Mouse (Mus musculus): ENCODE results near the gene Uqcr11. TPM values are rescaled to one million over a fixed set of nuclear protein-coding genes. Genes with fewer than 3 reads are reported as not detected.

The Uqcr11 gene
- polyA plus RNA-seq, 1 experiment = 1,699 TPM

- Histone ChIP-seq H3K4me1 (replicated peaks; ENCODE audit: control insufficient read depth, insufficient read depth, low read length) (peaks cover 18% of the 10 kb centered on the region), H3K27ac (ENCODE audit: control insufficient read depth, insufficient read depth, low read length) (no peak overlapping the region), H3K36me3 (ENCODE audit: control insufficient read depth, insufficient read depth, low read length) (peaks cover 25% of the 10 kb centered on the region), H3K27me3 (ENCODE audit: control insufficient read depth, insufficient read depth, low read length) (no peaks in the 10 kb centered on the region), H3K4me3 (ENCODE audit: control insufficient read depth, insufficient read depth, low read length) (peak overlapping the region; percentile 18; the same call in 1 of the 2 replicates)
- WGBS = 52% methylated on average over 8 of the region's 8 CpGs
- DNase-seq = no peak
- TF ChIP-seq POLR2A (IDR thresholded peaks at IDR 0.05; ENCODE audit: control insufficient read depth, extremely low read depth, insufficient read depth, low read length, poor library complexity) = no peak
- no peak for TF ChIP-seq CTCF (IDR thresholded peaks at IDR 0.05; ENCODE audit: borderline replicate concordance, control insufficient read depth, extremely low read depth, insufficient read depth, low read length, poor library complexity)
Observed at GRCm38 (mm10) chr10:80397524-80398173, 9.0 kb downstream of the Uqcr11 start.

- H3K36me3 ChIP-seq (ENCODE audit: control insufficient read depth, insufficient read depth, low read length) = peaks cover 31% of the 10 kb centered on the region
- peaks cover 18% of the 10 kb centered on the region for H3K4me1 ChIP-seq (replicated peaks; ENCODE audit: control insufficient read depth, insufficient read depth, low read length)
- no peak overlapping the region for H3K27ac ChIP-seq (ENCODE audit: control insufficient read depth, insufficient read depth, low read length)
- no peaks in the 10 kb centered on the region for H3K27me3 ChIP-seq (ENCODE audit: control insufficient read depth, insufficient read depth, low read length)
- WGBS = 92% methylated on average over 11 of the region's 11 CpGs
- no peak for TF ChIP-seq CTCF (IDR thresholded peaks at IDR 0.05; ENCODE audit: borderline replicate concordance, control insufficient read depth, extremely low read depth, insufficient read depth, low read length, poor library complexity)
- TF ChIP-seq POLR2A (IDR thresholded peaks at IDR 0.05; ENCODE audit: control insufficient read depth, extremely low read depth, insufficient read depth, low read length, poor library complexity) = no peak
- no peak overlapping the region for H3K4me3 ChIP-seq (ENCODE audit: control insufficient read depth, insufficient read depth, low read length)
- DNase-seq = no peak
Observed at GRCm38 (mm10) chr10:80396822-80397523, 9.7 kb downstream of the Uqcr11 start.

- Histone ChIP-seq H3K27ac (ENCODE audit: control insufficient read depth, insufficient read depth, low read length) (no peak overlapping the region), H3K27me3 (ENCODE audit: control insufficient read depth, insufficient read depth, low read length) (no peaks in the 10 kb centered on the region), H3K36me3 (ENCODE audit: control insufficient read depth, insufficient read depth, low read length) (peaks cover 38% of the 10 kb centered on the region), H3K4me3 (ENCODE audit: control insufficient read depth, insufficient read depth, low read length) (no peak overlapping the region), H3K4me1 (replicated peaks; ENCODE audit: control insufficient read depth, insufficient read depth, low read length) (peaks cover 10% of the 10 kb centered on the region)
- TF ChIP-seq CTCF (IDR thresholded peaks at IDR 0.05; ENCODE audit: borderline replicate concordance, control insufficient read depth, extremely low read depth, insufficient read depth, low read length, poor library complexity) (no peak), POLR2A (IDR thresholded peaks at IDR 0.05; ENCODE audit: control insufficient read depth, extremely low read depth, insufficient read depth, low read length, poor library complexity) (no peak)
- DNase-seq = no peak
- WGBS = 98% methylated on average over 35 of the region's 35 CpGs
Observed at GRCm38 (mm10) chr10:80395025-80395627, 11.5 kb downstream of the Uqcr11 start.

GRCm38 (mm10) chr10:80392687-80393086 is 13.9 kb downstream of the Uqcr11 start:
- DNase-seq = no peak
- 94% methylated on average over 5 of the region's 5 CpGs for WGBS
- H3K27ac ChIP-seq (ENCODE audit: control insufficient read depth, insufficient read depth, low read length) = no peak overlapping the region
- TF ChIP-seq CTCF (IDR thresholded peaks at IDR 0.05; ENCODE audit: borderline replicate concordance, control insufficient read depth, extremely low read depth, insufficient read depth, low read length, poor library complexity) (no peak), POLR2A (IDR thresholded peaks at IDR 0.05; ENCODE audit: control insufficient read depth, extremely low read depth, insufficient read depth, low read length, poor library complexity) (no peak)
- peaks cover 38% of the 10 kb centered on the region for H3K36me3 ChIP-seq (ENCODE audit: control insufficient read depth, insufficient read depth, low read length)
- no peaks in the 10 kb centered on the region for H3K27me3 ChIP-seq (ENCODE audit: control insufficient read depth, insufficient read depth, low read length)
- H3K4me1 ChIP-seq (replicated peaks; ENCODE audit: control insufficient read depth, insufficient read depth, low read length) = peaks cover 16% of the 10 kb centered on the region
- no peak overlapping the region for H3K4me3 ChIP-seq (ENCODE audit: control insufficient read depth, insufficient read depth, low read length)

GRCm38 (mm10) chr10:80390697-80391096 is 15.9 kb downstream of the Uqcr11 start:
- Histone ChIP-seq H3K27me3 (ENCODE audit: control insufficient read depth, insufficient read depth, low read length) (peaks cover 8% of the 10 kb centered on the region; the same call in 1 of the 2 replicates), H3K36me3 (ENCODE audit: control insufficient read depth, insufficient read depth, low read length) (peaks cover 38% of the 10 kb centered on the region), H3K27ac (ENCODE audit: control insufficient read depth, insufficient read depth, low read length) (no peak overlapping the region), H3K4me3 (ENCODE audit: control insufficient read depth, insufficient read depth, low read length) (no peak overlapping the region), H3K4me1 (replicated peaks; ENCODE audit: control insufficient read depth, insufficient read depth, low read length) (peaks cover 26% of the 10 kb centered on the region)
- WGBS = 92% methylated on average over 9 of the region's 9 CpGs
- DNase-seq = no peak
- no peak for TF ChIP-seq POLR2A (IDR thresholded peaks at IDR 0.05; ENCODE audit: control insufficient read depth, extremely low read depth, insufficient read depth, low read length, poor library complexity)
- TF ChIP-seq CTCF (IDR thresholded peaks at IDR 0.05; ENCODE audit: borderline replicate concordance, control insufficient read depth, extremely low read depth, insufficient read depth, low read length, poor library complexity) = no peak

GRCm38 (mm10) chr10:80389185-80389708 is 17.4 kb downstream of the Uqcr11 start:
- Histone ChIP-seq H3K27me3 (ENCODE audit: control insufficient read depth, insufficient read depth, low read length) (peaks cover 8% of the 10 kb centered on the region; the same call in 1 of the 2 replicates), H3K4me1 (replicated peaks; ENCODE audit: control insufficient read depth, insufficient read depth, low read length) (peaks cover 35% of the 10 kb centered on the region), H3K4me3 (ENCODE audit: control insufficient read depth, insufficient read depth, low read length) (no peak overlapping the region), H3K36me3 (ENCODE audit: control insufficient read depth, insufficient read depth, low read length) (peaks cover 30% of the 10 kb centered on the region), H3K27ac (ENCODE audit: control insufficient read depth, insufficient read depth, low read length) (no peak overlapping the region)
- DNase-seq = no peak
- 69% methylated on average over 4 of the region's 4 CpGs for WGBS
- TF ChIP-seq POLR2A (IDR thresholded peaks at IDR 0.05; ENCODE audit: control insufficient read depth, extremely low read depth, insufficient read depth, low read length, poor library complexity) = no peak
